Mouse (Mus musculus) natural killer cell, adult 2 months (primary cell): ENCODE measurements at regions not wholly inside any gene's neighbourhood (a gene's known extent, or its start where the extent isn't known, plus 50 kb on each side); places are given as distances from the start of the nearest gene placed in this dataset.
"Not testable (repeated sequence)": the region's sequence is repeated elsewhere in the genome, so short reads cannot be mapped to it uniquely, and the experiment has no call there.

Source experiments
- DNase-seq, 2 experiments: peaks; one replicate each; pipeline ENCODE4 v3.0.0; 2022; ENCODE audit warnings: low spot score in 2 of 2

DNA sequence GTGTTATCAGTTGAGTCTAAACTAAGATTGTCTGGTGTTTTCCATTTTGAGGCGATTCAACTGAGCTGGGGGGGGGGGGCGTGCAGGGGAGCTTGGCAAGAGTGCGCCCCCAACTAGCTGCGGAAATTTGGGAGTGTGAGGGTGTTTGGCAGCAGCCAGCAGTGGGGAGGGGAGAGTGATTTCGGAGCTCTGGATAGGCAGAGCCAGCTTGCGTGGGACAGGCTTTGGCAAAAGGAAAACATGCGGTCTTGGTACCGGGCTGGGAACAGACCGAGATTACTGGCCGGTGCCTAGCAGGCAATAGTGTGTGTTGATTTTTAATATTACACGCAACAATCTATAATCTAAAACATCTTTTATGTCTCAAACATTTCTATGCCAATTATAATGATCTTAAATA lies 199.4 kb upstream of the Cdk6 start:
- not testable (repeated sequence) for DNase-seq

DNA sequence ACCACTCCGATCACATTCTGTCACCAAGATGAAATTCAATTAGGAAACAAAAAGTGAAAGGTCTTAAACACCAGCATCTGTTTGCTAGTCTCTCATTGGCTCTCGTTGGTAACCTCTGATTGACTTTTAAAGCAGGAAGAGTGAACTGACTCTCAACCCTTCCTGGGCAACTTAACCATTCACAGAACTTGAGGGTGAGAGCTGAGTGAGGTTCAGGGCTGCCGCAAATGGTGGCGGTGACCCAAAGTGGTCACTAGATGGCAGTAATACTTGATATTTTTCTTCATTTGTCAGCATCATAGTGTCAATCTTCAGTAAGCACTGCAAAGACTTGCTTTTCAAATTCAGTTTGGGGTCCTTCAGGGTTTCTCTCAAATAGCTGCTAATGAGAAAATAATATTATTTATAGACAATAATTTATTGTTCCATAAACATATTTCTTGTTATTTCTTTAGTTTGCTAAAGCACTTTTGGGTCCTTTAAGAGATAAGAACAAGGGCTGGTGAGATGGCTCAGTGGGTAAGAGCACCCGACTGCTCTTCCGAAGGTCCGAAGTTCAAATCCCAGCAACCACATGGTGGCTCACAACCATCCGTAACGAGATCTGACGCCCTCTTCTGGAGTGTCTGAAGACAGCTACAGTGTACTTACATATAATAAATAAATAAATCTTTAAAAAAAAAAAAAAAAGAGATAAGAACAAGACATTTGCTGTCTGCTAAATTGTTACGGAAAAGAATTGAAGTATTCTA lies 194.6 kb upstream of the Cdk6 start:
- peak; percentile 22 for DNase-seq

DNA sequence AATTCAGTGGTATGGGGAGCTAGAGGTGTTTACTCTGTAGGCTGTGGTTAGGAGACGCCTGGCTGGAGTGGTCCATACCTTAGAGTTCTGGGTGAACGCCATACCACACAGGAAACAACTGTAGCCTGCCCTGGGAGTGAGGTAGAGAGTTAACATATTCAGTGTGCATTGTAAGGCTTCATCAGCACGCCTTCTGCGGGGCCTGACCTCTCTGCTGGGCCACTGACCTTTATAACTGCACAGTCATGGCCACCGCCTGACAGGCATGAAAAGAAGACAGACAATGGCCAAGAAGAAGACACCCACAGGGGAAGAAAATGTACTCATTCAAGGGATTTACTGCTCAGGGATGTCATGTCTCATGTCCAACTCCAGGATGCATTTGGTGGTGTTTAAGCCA lies 191.4 kb upstream of the Cdk6 start:
- DNase-seq = not testable (repeated sequence)

DNA sequence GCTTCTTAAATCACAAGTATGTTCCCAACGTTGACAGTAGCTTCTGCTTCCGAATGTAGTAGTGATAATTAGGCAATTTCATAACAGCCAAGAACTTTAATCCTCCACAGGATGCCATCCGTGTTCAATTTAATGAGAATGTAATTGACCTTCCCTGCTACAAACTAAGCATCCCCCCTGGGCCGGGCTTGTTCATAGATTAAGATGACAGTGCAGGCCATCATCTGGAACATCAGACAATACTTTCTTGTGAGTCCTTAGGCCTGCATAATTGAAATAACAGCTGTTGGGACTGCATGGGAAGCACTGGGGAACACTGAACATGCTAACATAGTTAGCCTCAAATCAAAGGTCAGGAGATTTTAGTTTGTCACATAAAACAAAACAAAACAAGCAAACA lies 190.5 kb upstream of the Cdk6 start:
- DNase-seq = not testable (repeated sequence)

DNA sequence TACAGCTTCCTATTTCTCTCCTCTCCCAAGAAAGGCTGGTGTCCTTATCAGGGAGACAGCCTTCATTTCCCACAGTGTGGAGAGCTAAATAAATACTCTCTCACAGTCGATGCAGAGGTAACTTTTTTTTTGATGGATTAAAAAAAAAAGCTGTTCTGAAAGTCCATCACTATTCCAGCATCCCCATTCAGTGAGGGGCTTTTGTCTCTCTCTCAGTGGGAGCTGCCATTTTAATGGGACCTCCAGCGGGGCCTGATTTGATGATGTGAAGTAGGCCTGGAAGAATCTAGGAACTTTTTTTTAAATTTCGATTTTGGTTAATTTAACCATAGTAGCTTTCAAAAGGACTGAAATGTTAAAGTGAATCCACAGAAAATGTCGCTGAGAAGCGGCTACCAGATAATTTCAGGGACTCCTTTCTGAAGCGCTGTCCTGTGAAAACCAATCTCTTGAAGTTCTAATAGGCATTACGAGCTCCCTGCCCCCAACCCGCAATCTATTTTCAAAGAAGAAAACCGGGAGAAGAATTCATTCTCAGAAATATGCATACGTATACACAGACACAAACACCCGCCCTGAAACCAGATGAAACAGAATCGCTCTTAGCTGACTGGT lies 189.6 kb upstream of the Cdk6 start:
- not testable (repeated sequence) for DNase-seq

DNA sequence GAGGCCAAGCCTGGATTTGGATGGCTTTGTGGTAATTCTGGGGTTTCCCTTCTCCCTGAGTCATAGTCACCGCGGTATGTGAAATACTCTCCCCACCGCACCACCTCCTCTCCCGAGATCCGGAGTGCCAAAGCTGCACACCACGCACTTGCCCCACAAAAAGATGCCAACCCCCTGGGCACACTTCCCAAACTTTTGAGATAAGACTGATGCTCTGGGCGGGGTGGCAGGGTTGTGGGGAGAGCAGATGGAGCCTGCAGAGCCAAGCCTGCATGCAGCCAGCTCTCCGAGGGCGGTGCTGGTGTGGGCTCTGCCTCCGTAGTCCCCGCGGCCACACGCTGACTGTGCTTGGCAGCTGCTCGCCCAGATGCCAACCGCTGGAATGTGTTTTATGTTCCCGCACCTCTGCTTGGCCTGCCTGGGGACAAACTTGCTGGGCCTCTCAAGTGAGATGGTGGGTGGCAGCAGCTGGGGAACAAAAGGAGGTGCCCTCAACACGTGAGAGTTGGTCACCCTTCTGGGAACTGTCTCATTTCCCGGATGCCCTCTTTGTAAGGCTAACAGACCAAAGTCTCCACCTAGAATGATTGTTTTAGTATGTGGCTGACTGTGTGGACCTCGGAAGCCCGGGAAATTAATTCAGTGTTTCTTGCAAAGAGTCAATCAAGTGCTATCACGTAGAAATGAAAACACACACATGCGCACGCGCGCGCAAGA lies 189.0 kb upstream of the Cdk6 start:
- DNase-seq = peak; percentile 57 to 70

DNA sequence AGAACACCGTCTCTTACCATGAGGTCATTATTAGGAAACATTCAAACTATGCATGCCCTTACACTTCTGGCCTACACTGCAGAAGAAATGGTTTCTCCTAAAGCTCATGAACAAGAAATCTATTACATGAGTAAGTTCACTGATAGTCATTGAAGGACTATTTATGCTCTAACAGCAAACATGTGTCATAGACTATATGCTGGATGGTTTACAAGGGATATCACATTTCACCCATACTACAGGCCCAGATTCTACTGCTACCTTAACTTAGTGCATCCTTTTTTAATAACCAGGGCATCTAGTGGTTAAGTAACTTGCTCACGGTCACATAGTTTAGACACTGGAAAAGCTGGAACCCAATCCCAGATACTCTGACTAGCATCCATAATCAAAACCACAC lies 175.8 kb upstream of the Cdk6 start:
- not testable (repeated sequence) for DNase-seq

DNA sequence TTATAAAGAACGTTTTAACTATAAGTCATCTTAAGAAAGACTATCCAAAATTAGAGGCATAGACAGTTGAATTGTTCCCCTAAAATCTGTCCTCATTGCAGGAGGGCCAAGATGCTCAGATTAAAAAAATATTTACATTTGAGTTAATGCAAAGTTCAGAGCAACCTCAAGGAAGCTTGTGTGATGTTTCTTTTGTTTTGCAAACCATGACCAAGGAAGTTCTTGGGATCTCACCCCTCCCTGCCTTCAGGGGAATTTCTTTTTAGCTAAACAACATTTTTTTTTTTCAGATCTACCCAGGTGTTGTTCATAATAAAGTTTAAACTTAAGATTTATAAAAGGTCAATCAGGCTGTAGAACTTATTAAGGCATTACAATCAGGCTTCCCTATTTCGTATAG lies 174.8 kb upstream of the Cdk6 start:
- DNase-seq = not testable (repeated sequence)

DNA sequence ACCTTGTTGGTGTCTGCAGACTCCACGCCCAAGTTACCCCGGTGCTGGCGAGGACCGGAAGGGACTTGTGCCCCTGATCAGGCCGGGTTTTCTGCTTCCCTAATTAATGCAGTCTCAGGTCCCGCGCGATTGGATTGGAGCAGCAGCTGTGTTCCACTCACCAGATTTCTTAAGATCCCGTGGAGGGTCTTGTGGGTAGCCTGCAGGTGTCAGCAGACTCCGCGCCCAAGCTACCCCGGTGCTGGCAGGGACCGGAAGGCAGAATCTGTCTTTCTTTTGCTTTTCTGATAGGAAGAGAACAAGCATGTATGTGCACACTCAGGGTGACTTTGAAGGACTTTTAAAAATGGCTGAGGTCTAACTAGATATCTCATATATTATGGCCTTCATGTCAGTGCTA lies 147.7 kb upstream of the Cdk6 start:
- peak in 1 of 2 experiments; percentile 6 for DNase-seq

DNA sequence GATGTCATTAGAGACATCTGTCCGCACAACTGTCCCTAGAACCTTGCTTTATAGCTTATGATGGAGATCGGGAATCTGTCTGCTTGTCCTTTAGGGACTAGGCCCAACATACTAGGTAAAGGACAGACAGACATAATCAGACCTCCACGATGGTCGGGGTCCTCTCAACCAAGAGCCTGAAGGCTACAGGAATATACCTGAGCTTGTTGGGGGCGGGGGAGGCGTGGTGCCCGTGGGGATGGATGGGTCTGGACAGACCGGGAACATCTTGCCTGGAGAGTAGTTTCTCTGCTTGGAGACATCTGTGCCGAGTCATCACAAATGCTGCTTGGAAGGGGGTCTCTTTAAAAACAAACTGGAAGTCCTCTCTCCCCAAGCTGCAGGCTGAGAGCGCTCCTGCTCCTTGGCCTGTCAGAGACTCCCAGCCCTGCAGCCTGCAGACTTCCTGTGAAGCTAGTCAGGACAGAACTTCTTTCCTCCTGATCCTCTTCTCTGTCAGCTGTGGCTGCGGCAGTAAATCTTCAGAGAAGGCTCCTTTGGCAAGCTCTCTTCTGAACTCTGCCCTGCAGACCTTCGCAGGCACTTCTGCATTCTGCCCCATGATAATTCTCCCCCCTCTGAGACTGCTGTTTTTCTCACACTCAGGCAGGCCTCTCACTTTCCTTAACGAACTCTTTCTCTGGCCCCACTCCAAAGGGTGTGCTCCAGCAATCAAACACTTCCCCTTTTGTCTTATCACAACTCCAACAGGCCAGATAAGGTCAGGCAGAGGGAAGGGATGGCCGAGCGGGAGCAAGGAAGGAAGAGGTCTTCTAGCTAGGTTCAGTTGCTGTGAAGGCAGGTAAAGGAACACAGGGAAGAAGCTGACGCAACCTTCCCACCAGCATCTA lies 143.1 kb upstream of the Cdk6 start:
- DNase-seq = no peak

DNA sequence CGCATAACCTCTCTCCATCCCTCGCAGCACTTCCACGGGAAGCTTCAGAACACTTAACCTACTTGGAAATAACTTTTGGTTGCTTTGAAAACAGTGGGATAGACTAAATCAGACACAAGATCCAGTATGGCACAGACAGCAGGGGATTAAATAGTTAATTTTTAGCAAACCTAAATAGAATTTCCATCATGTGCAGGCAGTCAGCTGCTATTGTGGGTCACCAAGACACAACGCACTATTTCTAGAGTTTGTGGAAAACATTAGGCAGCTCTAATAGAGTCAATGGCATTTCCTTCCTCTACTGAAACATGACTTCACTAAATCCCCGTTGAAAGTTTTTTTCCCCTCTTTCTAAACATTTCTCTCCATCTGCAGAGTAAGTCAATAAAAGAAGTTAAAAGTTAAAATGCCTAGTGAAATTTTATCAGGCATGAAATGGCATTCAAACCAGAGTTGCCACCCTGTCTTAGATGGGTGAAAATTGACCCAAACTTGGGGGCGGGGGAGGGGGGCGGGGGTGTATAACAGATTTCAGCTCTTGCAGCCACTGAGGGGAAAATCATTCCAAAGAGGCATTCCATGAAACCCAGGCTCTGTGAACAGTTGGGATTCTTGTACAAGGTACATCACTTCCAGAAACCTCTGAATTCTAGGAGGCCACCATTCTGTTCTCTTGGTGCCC lies 142.3 kb upstream of the Cdk6 start:
- DNase-seq = not testable (repeated sequence)

DNA sequence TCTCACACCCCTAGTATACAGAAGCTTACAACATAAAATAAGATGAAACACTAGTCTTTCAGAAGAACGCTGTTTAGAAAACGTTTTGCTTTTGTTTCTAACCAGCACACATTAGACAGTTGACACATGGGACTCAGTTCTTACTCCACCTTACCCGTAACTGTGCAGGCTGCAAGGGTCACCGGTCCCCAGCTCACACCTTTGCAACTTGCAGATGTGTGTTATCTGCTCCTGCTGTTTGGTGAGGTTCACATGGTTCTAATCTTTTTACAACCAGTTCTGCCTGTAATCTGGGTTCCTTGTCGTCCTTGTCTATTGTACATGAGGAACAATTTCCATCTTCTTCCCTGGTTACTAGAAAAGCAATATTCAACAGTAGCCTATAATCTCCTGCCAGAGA lies 135.1 kb upstream of the Cdk6 start:
- not testable (repeated sequence) for DNase-seq

DNA sequence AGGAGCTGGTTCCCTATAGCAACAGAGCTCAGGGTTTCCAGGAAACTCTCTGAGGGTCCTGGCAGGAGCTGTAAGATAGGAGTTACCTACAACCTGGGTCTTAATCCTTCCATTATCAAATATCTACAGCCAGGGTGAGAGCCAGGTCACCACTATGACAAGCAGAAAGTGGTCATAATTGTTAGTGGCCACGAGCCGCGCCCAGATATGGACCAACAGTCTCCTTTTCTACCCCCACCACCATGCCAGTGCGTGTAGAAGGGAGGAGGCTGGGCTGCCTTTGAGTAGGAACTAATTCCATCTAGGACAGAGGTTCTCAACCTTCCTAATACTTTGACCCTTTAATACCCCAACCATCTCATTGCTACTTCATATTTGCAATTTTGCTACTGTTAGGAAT lies 133.0 kb upstream of the Cdk6 start:
- not testable (repeated sequence) for DNase-seq

DNA sequence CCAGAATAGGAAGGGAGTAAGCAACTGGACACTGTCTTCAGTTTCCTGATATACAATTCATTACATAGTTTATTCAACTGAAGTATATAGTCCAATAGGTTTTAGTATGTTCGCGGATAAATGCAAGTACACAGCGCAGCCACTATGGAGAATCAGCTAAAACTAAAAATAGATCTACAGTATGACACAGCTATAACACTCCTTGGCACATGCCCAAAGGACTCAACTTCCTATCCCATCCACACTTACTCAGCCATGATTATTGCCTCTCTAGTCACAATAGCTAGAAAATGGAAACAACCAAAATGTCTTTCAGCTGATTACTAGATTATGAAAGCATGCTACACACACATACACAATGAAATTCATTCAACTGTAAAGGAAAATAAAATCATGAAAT lies 130.0 kb upstream of the Cdk6 start:
- DNase-seq = no peak

DNA sequence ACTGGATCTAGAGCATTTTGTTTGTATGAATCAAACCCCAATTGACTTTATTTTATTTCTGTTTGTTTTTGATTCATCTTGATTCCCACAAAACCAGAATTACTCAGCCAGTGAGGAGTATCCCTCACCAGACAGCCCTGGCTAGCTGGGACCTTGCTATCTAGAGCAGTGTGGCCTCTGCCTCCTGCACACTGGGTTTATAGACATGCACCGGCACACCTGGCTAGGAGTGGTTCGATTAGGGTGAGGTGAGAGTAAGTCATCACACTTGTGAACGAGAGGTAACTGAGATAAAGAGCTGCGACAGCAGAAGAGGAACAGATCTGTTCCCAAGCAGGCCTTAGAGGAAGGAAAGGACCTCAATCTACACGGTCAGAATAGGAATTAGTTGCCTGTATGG lies 125.2 kb upstream of the Cdk6 start:
- no peak for DNase-seq

DNA sequence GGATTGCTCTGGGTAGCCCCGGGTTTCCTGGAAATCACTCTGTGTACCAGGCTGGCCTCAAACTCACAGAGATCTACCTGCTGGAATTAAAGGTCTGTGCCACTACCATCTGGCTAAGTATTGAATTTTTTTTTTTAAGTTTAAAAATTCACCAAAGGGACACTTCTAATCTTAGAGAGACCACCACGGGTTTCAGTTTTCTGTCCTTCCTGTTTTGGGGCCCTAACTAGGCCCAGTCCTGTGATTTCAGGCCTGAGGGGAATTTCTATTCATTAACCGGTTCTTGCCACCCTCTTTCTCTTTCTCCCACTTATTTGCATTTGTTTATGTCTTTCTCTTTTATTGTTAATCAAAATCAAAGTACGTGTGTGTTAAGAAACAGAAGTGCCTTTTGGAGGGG lies 122.1 kb upstream of the Cdk6 start:
- no peak for DNase-seq

DNA sequence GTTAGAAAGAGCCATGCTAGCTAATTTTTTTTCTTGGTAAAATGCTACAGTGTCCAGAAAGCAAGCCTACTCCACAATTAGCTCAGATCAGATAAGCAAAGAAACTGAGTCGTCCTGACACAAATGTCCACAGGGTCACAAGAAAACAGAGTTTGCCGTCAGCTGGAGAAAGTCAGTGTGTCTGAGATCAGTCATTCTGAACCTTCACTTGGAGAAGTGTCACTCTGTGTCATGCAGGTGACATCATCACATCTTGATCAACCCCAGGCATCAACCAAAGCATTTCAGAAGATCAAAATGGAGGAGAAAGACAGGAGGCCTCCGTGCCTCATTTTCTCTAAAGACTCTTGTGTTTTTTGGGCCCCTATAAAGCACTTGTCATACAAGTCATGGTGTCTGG lies 121.5 kb upstream of the Cdk6 start:
- no peak for DNase-seq

DNA sequence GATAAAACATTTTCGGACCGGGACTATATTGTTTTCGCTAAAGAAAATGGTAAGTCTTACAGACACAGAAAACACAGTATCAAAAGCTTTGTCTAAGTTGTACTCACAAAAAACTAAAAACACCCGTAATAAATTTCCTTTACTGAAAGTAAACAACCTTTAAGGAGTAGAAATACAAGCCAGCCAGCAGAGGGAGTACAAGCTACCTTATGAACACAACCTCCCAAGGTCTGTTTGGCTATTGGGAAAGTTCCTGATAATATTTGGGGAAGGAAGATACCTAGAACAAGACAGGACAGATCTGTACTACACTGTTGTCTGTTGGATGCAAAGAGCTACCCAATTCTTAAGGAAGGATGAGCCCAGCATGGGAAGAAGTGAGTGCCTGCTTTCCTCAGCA lies 117.5 kb upstream of the Cdk6 start:
- not testable (repeated sequence) for DNase-seq

DNA sequence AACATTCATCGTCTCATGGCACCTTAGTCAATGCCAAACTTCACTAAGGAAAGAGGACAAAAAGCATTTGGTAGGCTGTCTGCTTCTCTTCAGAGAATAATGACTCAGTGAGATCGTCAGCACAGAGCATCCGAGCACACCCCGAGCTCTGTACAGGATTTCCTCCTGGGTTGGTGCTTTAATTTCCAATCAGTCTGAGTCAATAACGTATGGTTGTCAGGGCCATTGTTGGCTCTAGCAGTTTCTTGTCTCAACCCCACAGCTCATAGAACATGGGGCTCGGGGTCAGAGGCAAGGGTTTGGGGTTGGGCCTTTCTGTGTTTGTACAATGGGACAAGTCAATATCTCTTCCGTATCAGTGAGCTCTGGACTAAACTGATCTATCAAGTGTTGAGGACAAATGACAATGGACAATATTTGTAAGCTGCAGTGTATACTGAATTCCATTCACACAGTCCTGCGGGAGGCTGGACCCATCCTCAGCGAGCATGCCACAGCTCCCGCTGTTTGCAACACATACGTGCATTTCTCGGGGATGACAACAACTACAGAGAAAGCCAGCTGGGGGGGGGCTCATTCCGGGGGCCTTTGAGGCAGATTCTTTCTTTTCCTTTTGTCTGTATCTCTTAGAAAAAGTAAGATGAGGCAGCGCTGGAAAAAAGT lies 116.8 kb upstream of the Cdk6 start:
- DNase-seq = not testable (repeated sequence)

DNA sequence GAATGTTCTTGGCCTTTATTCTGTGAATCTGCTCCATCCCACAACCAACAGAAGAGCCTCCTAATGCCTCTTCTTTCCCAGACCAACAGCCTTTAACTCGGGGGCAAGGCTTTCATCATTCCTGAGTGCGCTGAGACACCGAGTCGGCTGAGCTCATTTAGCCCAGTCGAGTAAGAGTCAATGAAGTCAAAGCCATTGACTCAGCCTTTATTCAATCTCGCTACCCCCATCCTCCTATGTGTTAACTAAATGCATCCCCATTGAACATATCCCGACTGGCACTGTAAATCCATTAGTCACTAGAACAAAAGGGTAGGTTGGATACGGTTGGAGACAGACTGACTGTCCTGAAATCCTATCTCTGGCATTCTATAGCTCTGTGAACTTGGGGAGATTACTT lies 115.9 kb upstream of the Cdk6 start:
- DNase-seq = not testable (repeated sequence)

DNA sequence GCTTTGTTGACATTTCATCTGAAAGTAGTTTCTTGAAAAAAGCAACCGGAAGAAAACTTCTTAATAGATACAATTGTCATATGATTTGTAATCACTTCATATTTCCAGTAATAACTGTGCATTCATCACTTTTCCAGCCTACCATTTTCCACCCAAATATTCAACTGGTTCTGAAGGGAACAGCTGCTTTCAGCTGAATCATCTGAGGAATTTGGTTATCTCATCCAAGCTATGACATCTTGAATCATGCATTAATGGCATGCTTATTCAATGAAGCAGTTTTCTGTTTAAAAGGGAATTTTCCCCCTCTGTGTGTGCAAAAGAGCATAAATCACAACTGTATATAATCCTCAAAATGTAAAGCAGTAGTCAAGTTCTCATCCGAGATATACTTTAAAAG lies 97.2 kb upstream of the Cdk6 start:
- DNase-seq = not testable (repeated sequence)
